Mouse (Mus musculus) megakaryocyte-erythroid progenitor cell, adult 5-6 weeks (primary cell): ENCODE results near the gene Sipa1l2. TPM values are rescaled to one million over a fixed set of nuclear protein-coding genes. Genes with fewer than 3 reads are reported as not detected.
"Not testable (repeated sequence)": the region's sequence is repeated elsewhere in the genome, so short reads cannot be mapped to it uniquely, and the experiment has no call there.

Experiments
- ATAC-seq: replicated peaks from 2 replicates; pipeline ENCODE4 v1.8.0; 2016; ENCODE audit warnings: mild to moderate bottlenecking, inconsistent platforms; ENCODE audit not compliant: severe bottlenecking, poor library complexity, low FRiP score, low TSS enrichment
- total RNA-seq, 2 experiments: library from RNA; stranded (forward) in 1 of 2; stranded (reverse) in 1 of 2; fragments of 200-1000, 215-1000 nt in 1 of 2; fragments of >200 nt in 1 of 2; fragmentation: Nextera tagmentation in 1 of 2; gene quantifications; 2 replicates each; pipeline ENCODE4 v1.2.3; 2014 to 2017

The Sipa1l2 gene
- total RNA-seq, 2 experiments from 2014 or later = 0.94 to 1.1 TPM

DNA sequence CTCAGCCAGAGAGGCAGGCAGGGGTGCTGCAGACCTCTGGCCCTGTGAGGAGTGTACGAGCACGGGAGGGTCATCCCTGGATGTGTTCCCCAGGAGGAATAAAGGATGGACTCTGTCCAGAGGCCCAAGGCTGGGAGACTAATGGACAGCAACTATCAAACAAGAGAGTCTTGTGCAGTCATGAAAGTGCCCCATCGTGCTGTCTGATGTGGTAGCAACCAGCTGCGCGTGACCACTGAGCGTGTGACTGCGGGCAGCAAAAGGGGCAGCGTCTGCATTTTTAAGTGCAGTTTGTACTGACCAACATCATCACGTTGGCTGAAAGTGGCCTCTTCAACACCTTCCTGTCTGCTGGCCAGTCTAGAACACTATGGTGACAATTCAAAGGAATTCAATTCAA lies 23.7 kb downstream of the Sipa1l2 start:
- ATAC-seq = no peak

- ATAC-seq = 0 out of 2 replicates have a peak, but pooled peaks have one; percentile 9
Observed at GRCm38 (mm10) chr8:125542893-125543613, 26.6 kb downstream of the Sipa1l2 start.

DNA sequence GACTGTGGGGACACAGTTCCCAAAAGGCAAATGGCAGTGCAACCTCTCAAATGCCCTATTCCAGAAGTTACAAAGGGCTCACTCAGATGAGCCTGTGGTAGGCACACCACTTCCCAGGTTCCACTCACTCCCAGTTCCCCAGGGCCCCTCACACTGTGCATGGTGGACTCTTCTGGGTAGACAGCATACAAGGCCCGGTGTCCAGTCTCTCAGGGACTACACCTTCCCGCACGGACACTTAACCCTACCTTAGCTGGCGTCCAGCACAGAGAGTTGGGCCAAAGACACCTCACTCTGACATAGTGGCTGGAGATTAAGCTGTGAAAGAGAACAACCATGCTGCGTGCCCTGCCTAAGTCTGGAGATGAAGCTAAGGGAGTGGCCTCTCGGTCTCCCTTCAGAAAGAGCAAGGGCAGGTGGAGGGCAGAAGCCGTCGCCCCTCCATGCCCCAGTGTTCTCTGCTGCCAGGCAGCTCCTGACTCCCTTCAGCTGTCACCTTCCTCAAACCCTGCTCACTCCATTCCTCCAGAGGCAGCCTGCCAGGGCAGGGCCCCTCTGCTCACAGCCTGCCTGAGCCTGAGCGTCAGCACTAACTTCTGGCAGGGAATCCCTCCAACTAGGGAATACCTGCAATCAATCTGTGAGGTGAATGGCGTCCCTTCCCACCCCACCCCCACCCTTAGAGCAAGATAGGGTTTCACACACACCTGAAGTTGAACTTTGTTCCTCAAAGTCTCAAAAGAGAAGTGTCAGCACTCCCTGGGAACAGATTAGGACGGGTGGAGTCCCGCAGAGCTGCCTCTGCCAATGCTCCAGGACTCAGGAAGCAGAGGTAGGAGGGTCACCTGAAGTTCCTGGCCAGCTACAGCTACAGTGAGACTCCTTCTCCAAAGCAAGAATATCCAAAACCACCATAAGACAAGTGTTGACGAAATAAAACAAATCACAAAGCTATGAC lies 30.3 kb downstream of the Sipa1l2 start:
- no peak for ATAC-seq

GRCm38 (mm10) chr8:125538265-125538664 lies 31.3 kb downstream of the Sipa1l2 start:
- ATAC-seq = no peak

DNA sequence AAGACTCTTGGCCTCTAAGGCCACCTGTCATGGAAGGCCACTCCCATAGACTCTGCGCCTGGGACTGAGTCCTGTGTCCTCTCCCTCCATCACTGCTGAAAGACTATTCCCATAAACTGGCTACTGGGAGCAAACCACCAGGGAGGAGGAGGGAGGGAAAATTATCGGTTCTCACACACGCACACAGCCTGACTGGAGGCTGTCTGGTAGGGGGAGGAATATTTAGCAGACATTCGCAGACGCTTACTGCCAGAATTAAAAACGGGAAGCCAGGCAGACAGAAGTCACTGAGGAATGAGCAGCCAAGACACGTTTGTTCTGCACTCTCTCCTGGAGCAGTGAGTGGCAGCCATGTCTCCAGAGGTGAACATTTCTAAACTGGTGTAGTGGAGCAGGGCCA lies 35.9 kb downstream of the Sipa1l2 start:
- no peak for ATAC-seq

- ATAC-seq = no peak
Observed at GRCm38 (mm10) chr8:125532953-125533352, 36.7 kb downstream of the Sipa1l2 start.

- no peak for ATAC-seq
Observed at GRCm38 (mm10) chr8:125532177-125532576, 37.4 kb downstream of the Sipa1l2 start.

DNA sequence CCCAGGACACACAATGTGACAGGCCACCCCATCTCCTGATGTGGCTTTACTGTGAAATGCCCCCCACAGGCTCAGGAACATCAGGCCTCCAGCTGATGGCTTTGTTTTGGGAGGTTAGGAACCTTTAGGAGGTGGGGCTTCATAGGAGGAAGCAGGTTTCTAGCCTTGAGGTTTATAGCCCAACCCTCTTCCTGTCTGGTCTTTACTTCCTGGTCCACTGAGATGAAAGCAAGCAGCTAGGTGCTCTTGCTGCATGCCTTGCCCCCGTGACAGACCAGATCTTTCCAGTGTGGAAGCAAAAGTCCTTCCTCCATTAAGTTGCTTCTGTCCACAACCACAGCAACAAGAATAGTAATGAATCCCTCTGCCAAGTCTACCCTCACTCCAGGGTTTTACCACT lies 38.0 kb downstream of the Sipa1l2 start:
- no peak for ATAC-seq

DNA sequence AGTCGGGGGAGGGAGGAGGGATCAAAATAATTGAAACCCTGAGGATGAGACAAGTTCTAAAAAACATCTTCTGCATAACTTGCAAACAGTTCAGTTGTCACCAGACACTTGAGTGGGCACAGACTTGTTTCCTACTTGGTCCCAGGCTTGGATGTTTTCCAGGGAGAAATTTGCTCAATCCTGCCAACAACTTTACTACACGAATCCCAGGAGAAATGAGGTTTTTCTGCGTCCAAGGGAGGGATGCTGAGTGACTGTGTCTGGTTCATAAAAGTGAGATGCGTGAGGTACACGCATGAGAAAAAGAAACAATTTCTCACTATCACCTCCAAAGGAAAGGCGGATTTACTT lies 38.5 kb downstream of the Sipa1l2 start:
- ATAC-seq = no peak

DNA sequence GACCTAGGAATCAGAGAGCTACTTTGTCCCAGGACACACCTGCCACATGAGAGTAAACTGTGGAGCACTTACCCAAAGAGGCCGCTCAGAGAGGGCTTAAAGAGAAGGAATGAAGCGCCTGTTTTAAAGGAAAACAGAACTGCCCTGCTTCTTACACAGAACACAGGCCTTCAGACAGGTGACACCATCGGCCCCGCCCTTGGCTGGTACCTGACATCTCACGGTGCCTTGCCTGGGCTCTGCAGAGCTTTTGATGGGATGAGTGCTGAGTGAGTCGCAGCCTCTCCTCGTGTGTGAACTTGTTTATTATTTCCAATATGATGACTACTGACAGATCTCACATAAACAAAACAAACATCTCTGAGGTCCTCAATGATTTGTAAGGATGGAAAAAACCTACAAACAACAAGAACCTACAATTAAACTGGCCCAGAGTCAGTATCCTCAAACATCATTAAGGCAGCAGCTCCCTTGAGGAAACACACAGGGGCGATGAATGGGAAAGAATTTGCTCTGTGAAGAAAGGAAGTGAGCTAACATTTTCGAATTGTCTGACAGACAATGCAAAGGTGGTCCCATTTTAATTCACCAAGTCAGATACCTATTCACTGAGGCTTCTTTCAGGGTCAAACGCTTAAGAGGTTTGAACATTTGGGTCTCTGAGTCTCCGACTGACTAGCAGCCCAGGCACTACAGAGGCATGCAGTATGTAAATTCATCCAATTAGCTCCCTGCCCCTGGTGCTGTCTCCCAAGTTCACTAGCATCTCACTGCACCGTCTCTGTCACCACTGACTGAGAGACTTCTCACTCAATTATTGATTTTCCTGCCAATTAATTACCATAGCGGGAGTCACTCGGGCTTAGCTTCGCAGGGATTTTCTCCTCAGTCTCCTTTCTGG lies 39.2 kb downstream of the Sipa1l2 start:
- ATAC-seq = no peak

DNA sequence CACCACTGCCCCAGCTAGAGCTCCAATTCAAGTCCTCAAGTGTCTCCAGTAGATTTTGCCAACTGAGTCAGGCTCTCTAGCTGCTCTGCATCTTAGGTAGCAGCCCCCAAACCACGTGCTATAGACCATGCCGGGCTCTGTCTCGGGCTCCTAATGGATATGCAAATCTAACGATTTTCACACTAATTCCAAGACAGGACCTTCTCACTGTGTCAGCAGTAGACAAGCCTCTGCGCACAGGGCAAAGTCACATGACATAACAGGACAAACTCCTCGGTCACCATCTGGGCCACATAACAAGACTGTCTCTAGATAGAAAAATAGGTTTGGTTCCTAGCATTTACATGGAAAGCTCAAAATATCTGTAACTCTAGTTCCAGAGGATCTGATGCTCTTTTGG lies 40.6 kb downstream of the Sipa1l2 start:
- ATAC-seq = no peak

DNA sequence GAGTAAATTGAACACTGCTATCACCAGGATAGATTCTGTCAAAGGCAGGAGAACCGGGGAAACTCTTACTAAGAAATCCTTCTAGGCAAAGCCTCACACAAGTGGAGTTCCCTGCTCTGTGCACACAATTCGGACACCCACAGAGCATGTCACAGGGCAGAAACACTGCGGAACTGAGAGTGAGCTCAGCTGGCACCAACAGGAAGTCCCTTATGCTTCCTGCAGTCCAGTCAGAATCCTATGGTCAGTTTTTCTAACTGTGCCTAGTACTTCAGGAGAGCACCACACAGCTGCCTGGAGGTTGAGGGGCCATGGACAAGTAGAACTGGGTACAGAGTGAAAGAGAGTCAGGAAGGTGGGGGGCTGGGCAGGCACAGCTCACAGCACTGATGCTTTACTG lies 41.7 kb downstream of the Sipa1l2 start:
- no peak for ATAC-seq

GRCm38 (mm10) chr8:125526999-125527398 lies 42.6 kb downstream of the Sipa1l2 start:
- ATAC-seq = no peak

- ATAC-seq = no peak
Observed at GRCm38 (mm10) chr8:125526582-125526981, 43.0 kb downstream of the Sipa1l2 start.

DNA sequence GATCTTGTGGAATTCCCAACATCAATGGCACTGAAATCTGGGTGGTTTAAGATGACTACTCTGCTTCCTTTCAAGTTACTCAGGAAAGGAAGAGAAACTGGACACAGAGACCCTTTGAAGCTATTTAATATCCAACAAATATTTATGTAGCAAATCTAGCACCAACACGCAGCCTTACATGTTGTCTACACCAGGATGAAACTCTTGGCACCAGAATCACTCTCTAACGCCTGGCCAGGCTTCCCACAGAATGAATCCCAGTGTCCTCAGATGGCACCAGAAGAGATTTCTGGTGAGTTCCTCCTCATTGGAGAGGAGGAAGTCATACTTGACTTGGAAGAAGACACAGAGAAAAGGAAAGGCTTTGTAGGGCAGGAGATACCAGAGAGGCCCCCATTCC lies 45.1 kb downstream of the Sipa1l2 start:
- ATAC-seq = no peak

DNA sequence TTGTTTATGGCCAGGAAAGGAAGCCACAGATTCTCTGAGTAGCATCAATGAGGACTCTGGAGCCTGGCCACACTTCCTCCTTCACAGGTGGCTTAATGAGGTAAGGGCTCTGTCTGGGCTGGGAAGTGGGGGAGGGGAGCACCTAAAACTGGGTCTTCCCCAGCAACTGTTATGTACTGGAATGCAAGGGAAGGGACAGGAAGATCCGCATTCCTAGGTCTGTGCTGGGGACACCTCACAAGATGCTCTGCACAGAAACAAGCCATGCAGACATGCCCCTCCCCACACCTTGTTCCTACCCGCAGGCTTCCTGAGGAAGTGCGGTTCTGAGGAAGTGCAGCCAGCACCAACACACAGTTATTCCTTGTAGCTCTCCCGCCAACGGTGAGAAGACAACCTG lies 46.4 kb downstream of the Sipa1l2 start:
- no peak for ATAC-seq

- no peak for ATAC-seq
Observed at GRCm38 (mm10) chr8:125522151-125522550, 47.5 kb downstream of the Sipa1l2 start.

- ATAC-seq = no peak
Observed at GRCm38 (mm10) chr8:125521087-125521486, 48.5 kb downstream of the Sipa1l2 start.

DNA sequence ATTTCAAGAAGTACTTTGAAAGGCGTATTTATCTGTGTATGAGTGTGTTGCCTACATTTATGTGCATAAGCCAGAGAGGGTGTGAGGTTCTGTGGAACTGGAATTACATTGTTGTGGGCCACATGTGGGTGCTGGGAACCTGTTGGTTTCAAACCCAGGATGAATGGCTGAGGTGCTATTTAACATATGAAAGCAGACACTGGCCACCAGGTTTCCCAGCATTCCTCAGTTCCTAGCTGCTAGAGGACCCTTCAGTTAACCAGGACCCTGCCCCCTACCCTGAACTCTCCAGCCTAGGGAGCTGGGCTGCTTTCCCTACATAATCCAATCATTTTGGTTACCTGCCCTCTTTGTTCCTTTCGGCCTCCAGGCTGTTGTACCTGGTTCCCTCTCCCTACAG lies 49.3 kb downstream of the Sipa1l2 start:
- ATAC-seq = not testable (repeated sequence)

GRCm38 (mm10) chr8:125518951-125519350 lies 50.7 kb downstream of the Sipa1l2 start:
- ATAC-seq = no peak
